Mouse (Mus musculus) kidney, postnatal 4 days (tissue): Measurements from ENCODE around the gene Kat2a.

Experiments used
- DNase-seq, 2 experiments: peaks; one replicate each; pipeline ENCODE4 v3.0.0; 2021; ENCODE audit warnings: mixed read lengths in 2 of 2

Gene Kat2a

DNA sequence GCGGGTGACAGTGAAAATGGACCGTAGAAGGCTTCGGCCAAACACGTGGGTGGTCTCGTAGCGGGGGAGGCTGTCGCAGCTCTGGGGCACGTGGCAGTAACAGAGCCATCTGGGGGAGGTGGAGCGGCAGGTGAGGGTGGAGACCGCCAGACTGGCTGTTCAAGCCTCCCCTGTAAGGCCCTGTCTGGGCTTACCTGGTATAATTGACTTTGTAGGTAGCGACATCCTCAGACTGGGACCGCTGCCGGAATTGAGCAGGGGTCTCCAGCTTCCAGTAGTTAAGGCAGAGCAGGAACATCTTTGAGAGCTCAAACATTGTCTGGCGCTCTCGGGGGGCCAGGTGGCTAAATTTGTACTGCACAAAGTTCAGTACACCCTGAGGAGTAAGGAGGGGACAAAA, 1.7 kb downstream of the Kat2a start:
- no peak for DNase-seq

DNA sequence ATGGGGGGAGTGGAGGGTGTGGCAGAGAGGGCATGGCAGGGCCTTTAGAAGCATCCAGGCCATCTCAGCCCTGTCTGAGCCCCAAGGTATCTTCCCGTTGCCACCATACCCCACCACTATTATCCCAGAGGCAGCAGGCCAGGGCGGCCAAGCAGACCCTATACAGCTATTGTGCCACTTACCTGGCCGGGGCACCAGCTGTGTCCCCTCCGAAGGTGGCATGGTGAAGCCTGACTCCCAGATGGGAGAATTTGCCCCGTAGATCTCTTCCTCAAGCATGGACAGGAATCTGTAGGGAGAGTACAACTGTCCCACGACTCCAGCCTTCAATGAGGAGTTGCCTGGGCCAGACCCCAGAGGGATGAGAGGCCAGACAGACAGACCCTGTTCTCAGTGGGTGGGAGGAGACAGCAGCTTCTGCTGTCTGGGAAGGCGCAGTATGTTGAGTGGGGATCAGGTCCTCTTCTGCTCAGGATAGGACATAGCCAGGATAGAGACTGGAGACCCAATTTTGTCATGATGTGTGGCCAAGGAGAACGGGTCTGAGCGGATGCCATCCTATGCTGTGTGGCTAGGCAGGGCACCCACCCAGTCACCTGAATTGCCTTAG, 3.0 kb downstream of the Kat2a start:
- no peak for DNase-seq

DNA sequence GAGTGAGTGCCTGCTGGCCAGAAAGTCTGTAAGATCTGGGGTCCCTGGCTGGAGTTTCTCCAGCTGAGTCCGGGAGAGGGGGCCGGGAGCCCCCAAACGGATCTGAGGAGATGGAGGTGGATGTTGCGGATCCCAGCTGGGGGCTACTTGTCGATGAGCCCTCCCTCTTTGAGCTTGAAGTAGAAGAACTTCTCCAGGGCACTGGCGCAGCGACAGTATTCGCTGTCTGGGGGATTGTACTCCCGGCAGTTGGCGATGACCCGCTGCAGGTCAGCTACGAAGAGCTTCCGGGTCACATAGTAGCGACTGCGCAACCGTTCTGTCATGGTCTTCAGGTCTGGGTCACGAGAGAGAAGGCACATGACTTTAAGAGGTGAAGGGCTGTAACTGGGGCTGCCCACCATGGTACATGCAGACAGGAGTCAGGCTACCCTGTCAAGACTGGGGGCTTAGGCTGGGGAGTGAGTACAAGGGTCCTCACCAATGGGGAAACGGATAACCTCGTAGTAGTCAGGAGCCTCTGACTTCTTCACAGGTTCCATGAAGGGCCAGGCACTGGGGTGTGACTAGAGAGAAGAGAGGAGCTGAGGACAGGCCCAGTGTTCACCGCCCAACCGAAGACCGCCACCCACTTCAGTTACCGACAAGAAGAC, 7.0 kb downstream of the Kat2a start:
- no peak for DNase-seq

DNA sequence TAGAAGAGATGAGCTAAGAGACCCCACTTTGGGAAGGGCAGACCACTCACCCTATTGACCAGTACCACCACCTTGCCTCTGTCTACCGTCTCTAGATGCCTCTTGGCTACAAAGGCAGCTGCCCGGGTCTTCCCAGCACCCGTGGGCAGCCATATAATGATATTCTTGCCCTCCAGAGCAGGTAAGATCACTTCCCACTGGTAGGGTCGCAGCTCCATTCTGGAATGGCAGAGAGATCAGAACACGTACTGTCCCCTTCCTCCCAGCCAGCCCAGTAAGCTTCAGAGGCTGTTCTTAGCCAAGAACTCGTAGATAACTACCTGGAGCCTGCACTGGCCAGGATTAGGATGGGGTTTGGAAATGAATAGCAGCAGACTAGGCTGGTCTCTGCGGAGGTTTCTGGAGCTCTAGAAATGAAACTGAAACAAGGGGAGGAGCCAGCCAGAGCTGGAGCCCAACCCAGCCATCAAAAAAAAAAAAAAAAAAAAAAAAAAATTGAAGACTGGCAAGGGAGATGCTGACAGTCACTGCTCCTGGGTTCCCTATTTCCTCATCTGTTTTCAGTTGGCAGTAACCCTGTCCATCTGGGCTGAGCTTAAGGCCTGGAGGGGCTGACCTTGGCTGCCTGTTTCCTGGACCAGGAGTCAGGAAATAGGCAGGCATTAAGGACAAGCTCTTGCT, 8.3 kb downstream of the Kat2a start, which contains the start of gene Dhx58:
TSS of gene Dhx58 (minus strand) at position 421 of the 681 bp plus-strand sequence.
- no peak for DNase-seq

DNA sequence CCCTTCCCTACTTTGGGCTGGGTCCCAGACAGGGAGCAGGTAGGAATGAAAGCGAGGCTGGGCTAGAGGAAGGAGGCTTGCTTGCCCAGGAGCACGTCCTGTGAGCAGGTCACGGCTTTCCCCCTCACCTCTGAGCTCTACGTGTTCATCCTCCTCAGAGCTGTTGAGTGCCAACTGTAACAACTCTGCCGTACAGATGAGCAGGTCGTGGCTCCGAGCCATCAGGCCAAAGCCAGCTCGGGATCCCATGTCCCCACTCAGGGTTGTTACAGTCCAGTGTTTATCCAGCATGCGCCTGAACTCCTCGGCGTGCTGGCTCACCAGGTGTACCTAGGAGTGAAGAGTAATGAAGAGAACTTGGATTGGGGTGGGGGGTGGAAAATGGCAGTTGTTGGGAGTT, 8.9 kb downstream of the Kat2a start:
- DNase-seq = no peak

DNA sequence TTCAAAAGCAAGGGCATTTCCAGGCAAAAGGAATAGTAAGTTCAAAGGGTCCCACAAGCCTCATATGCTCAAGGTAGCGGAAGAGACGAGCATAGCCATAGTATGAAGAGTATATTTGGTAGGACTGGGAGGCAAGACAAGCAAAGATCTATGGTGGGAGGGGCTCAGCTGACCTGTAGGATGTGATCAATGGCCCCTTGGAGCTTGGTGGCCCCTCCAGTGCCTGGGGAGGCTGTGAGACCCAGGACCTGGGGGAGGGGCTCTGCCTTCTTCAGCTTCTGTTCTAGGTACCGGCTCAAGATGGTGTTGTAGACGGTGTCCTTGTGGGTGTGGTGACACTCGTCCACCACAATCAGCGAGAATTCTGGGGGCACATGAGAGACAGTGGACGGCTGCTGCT, 9.4 kb downstream of the Kat2a start:
- DNase-seq = no peak

DNA sequence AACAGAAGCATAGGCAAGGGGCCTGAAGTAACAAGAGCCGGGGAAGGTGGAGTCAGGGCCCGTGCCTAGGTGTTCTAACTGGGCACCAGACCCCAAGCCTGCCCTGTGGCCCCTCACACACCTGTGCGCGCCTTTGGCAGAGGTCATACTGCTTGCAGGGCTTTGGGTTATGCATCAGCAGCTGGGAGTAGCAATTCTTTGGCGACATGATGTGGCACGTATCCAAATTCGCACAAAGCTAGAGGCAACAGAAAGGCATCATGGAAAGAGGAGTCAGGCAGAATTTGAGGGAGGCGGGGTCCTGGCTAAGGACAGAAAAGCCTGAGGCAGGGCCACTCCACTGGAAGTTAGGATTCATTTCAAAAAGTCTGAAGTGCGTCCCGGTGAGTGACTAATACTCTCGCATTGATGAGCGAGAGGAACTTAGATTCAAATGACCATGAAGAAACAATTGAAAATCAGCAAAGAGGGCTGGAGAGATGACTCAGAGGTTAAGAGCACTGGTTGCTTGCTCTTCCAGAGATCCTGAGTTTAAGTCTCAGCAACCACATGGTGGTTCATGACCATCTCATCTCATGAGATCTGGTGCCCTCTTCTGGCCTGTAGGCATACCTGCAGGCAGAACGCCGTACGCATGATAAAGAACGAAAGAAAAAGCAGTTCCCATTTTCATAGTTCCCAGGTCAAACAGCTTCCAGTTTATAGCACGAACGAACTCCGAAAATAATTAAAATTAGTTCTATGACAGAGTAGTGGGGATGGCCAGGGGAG, 10.0 kb downstream of the Kat2a start:
- peak; percentile 76 to 77 for DNase-seq

DNA sequence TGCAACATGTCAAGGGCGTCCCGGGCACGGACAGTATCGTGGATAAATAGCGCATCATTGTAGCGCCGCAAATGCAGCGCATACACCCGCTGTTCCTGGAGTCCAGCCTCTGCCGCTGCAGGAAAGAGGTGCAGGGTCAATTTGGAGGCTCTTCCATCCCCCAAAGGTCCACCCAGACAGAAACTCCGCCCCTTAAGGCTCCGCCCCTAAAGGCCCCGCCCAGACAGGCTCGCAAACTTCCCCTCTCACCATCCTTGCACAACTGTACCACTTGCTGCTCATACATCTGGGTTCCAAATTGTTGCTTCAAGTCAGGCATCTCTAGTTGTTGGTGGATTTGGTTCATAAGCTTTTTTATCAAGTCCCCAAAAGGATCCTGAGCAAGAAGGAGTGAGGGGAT, 11.0 kb downstream of the Kat2a start:
- peak; percentile 78 to 79 for DNase-seq

DNA sequence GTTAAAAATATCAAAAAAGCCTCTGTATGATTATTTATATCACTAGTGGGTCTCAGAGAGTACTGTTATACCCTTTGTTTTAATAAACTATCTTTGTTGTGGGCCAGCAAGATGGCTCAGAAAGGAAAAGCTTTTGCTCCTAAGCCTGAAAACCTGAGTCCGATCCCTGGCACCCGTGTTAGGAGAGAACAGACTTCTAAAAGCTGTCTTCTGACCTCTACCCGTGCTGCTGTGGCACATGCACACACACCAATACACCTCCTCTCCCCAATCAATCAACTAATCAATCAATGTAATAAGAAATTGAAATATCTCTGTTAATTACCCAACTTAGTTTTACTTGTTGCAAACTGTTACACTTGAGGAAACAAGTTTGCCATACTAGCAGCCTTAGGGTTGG, 11.6 kb downstream of the Kat2a start:
- no peak for DNase-seq

DNA sequence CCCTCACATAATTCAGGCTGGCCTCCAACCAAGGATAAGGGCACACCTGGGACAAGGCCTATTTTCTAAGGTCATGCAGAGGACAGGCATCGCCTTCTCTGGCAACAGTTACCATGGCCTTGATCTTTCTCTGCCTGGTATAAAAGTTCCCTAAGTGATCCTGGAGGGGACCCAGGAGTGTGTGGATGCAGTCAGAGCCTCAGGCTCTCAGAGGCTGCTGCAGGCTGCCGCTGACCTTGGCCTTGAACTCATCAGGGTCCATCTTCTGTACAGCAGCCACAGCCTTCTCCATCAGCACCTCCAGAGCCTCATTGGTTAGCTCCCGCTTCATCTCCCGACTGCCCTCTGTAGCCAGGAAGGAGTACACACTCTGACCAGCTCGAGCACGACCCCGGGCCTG, 14.3 kb downstream of the Kat2a start:
- DNase-seq = no peak

DNA sequence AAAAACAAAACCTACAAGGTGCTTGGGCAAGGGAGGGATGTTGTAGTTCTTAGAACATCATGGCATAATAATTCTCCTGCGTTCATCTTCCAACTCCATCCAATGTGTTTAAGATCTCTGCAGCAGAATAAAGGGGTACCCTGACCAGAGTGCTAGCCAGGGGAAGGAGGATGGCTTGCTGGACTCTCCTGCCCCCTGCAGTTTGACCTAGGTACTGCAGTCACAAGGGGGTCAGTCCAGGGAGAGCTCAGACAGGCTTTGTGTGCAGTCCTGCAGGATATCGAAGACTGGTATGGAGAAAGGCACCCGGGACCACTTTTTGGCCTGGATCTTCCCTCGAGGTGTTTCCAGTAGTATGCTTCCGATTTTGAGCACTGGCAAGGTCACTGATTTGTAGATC, 17.3 kb downstream of the Kat2a start:
- DNase-seq = peak; percentile 88 to 89

DNA sequence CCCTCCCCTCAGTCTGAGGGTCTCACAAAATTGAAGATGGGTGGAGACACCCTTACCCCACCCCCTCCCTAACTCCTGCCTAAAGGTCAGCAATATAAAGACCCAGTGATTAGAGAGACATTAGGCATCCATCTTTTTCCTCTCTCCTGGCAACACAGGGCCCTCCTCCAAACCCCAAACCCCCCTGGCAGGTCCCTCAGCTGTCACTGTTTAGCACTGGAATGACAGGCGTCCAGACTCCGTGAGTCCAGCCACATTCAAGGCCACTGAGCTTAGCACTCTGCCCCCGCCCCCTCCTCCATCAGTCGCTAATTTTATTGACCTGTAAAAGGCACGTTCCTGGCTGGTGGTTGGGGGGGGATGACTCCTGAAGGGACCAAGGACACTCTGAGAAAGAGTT, 19.1 kb downstream of the Kat2a start:
- no peak for DNase-seq

DNA sequence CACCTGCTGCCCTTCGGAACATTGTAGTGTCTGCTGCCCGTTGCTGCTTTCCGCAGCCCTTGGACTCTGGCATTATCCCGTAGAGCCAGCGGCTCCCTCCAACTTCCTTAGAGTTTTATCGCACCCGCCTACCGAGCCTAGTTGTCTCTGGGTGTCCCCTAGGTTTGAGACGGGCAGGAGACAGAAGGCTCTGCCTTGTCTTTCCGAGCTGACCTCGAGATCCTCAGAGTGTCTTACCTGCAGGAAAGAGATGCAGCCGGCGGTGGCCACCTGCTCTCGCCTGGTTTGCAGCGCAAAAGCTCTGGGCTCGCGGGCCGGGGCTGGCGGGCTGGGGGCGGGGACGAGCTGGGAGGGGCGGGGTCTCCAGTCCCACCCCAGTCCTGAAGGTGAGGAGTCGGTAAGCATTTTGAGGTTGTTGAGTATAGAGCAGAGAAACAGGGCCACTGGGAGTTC, 20.1 kb downstream of the Kat2a start, which contains the start of gene Zfp385c:
TSS of gene Zfp385c (minus strand) at position 292 of the 453 bp plus-strand sequence.
- DNase-seq = peak in 1 of 2 experiments; percentile 54

DNA sequence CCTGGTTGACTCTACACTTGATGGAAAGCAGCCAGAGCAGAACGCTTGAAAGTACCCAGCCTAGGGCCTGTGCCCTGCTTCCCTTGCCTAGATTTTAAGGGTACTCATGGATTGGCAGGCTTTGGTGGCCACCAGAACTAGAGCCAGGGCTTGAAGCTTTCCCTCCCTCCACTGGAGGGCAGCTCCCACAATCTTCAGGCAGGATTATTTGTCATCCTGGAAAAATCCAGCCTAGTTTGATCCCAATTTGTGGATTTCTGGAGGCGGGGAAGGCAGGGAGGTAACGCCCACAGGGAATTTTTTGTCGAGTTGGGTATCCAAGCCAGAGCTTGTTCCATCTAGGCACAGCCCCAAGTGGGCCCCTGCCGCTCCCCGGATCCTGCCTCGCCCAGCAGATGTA, 21.9 kb downstream of the Kat2a start:
- DNase-seq = no peak

DNA sequence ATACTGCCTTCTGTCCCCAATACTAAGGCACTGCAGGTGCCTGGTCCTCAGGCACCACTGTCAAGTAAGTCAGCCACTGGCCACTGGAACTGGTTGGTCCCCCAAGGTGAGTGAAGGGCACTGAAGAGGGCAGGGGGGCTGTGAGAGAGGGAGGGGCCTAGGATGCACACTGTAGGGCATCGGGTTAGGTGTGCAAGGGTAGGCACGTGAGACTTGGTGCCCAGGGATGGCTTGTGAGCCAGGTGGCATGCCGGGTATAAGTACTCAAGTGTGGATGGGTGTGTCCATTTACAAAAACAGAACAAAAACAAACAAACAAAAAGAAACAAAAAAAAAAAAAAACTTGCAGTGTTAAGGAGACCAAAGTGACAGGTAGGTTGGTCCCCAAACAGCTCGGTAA, 23.8 kb downstream of the Kat2a start:
- DNase-seq = no peak

DNA sequence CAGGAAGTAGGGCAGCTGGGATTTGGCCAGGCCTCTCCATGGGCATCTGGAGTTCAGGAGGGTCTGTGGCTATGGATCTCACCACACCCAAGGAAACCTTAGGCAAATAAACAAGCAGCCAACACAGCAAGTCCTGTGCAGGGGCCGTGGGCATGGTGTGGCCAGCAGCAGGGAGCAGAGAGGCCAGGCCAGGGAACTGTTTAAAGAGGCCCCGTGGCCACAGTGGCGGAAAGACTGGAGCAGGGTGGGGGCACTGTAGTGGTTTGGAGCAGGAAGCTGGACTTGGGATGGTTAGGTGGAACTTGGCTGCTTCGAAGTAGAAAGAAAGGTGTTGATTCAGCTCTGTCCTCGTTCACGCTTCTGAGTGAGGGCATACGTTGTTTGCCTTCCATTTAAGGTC, 25.0 kb downstream of the Kat2a start:
- DNase-seq = no peak

DNA sequence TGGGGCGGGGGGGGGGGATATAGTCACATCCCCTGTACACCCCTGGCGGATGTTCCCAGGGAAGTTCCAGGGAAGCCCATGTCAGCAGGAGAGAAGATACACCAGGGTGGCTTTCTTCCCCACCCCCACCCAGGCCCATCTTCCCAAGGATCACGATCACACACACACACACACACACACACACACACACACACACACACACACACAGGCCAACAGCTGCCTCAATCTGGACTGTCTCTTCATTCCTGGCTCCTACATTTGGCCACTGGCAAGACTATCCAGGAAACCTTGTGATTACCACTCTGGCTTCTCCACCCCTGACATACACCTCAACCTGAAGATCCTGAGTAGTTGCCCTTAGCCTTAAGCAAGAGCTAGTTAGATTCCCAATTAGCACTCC, 26.9 kb downstream of the Kat2a start:
- DNase-seq = no peak

DNA sequence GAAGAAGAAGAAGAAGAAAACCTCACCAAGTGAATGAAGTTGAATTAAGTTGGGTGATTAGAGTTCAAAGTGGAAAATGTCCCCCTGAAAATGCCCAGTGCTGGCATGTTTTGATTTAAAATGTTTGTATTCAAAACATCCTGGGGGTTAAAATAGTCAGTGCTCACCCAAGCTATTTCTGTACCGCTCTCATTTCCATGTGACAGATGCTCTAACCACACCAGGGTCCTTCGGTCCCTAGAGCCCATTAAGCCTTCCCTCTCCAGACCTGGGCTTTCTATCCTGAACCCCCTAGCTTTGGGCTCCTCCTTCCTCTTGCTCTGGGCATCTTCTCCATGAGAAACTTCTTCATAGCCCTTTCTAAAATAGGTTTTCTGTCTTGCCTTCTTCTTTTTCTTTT, 28.2 kb downstream of the Kat2a start:
- no peak for DNase-seq

DNA sequence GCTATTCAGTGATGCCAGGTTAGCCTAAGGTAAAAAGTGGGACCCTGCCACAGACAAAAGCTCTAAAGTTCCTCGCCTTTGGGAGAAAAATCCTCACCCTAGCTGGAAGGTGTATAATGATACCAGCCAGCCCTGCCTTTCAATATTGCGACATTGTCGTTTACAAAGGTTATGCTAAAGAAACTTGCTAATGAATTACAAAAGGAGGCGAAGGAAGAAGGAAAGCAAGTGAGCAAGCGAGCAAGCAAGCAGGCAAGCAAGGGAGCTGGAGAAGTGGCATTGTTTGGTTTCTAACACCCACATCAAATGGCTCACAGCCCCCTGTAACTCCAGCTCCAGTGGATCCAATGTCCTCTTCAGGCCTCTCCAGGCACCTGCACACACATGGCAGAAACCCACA, 29.7 kb downstream of the Kat2a start:
- DNase-seq = no peak

DNA sequence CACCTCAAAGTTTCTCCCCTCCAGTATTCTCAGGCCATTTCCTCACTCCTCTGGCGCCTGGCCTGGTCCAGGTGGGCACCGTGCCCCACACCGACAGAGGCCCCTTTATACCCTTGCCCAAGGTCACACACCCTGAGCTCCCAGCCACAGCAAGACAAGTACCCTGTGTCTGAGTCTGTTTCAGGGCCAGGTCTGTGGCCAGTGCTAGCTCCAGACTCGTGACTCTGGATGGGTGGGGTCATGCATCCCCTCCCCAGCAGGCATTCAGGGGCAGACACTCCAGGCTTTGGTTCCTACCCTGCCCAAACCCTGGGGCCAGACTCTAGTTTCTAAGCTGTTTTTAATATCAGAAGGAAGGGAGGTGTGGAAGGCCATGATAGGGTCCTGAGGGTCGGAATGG, 30.4 kb downstream of the Kat2a start:
- no peak for DNase-seq

DNA sequence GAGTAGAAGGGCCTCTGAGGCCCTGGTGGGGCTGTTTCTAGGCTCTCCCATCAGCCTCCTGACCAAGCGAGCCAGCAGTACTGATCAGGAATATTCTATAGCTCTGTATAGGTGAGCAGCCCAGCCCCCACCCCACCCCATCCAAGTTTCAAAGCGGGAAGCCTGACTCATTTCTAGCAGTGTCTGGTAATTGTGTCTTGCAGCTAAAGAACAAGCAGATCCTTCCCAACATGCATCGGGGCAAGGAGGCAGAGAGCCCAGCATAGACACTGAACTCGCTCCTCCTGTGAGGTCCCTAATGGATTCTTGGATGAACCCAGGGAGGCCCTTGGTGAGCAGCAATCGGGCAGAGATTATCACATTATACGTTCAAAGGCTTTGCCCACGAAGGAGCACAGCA, 34.5 kb downstream of the Kat2a start:
- DNase-seq = no peak

DNA sequence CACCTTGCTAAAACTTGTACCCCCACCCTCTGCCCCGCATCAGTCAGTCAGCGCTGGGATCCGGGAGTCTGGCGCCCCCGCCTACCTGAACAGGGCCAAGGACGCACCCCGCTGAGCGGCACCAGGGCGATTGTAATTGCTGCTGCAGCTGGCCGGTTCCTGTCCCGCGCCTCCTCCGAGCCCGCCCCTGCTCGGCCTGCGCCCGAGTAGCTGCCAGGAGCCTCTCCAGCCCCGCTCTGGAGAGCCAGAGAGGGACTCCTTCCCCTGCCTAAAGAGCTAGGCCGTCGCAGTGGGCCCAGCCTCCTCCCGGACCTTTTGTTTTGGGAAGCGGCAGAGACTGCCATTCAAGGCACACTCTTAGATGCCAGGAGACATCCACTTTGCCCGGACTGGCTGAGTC, 39.1 kb downstream of the Kat2a start:
- peak; percentile 64 to 73 for DNase-seq

DNA sequence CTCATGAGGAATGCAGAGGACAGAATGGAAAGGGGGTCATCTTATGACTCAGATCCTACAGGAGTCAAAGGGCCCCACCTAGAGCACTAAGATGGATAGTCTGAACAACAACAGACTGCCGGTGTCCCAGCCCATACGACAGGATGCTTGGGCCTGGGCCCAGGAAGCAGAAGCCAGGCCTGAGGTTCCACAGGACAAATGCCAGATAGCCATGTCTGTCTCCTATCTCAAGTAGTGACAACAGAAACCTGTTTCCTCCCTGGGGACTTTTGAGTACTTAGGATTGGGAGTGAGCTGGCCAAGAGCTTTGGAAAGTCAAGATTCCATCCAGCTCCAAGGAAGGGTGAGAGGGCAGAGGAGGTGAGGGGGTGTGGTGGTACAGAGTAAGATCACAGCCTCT, 40.3 kb downstream of the Kat2a start:
- DNase-seq = no peak
